Mouse (Mus musculus): ENCODE measurements around the gene Atp7a. TPM values are rescaled to one million over a fixed set of nuclear protein-coding genes. Genes with fewer than 3 reads are reported as not detected.

Gene Atp7a
- polyA plus RNA-seq, 1 experiment from 2014 or later: 21.2 TPM

DNA sequence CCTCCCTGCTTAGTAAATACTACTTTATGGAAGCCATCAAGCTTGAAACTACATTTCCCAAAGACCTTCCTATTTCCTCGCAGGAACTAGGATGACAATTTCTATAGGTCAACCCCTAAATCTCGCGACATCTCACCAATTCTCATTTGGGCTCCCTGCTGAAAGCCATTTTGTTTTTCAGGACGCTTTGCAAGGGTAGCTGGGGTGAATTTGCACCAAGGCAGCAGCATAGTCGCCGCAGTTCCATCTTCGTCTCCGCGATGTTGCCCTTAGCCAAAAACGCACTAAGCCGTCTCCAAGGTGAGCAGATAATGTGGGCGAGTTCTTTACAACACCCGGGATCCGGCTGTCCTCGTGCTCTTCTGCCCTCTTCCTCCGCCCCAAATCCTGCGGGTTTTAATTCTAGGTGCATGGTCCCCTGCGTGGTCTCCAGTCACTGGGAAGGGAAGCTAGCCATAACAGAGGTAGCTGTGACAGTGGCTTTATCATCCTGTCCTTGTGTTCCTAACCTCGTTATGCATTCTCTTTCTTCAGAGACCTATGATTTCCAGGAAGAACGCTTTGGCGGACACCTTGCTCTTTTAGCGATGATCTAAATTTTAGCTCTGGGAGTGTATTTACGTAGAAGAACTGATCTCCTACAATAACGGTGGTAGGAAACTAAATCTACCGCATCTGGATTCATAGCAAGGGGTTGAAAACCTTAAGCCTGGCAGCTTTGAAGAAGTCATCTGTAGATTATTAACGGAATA lies 11.3 kb upstream of the Atp7a start, which contains the start of gene Cox7b:
Cox7b (plus strand) TSS at position 130 of the 752 bp plus-strand sequence.
- peak within 1 kb of the TSS; percentile 52 for H3K4me2 ChIP-seq (ENCODE audit: low read length)
- 14% methylated on average over 26 of the region's 26 CpGs for WGBS
- DNase-seq: peak; percentile 94
- H3K4me3 ChIP-seq (replicated peaks; ENCODE audit: low read depth, low read length): peak within 1 kb of the TSS; percentile 54
- H3K27me3 ChIP-seq (ENCODE audit: control insufficient read depth, insufficient read depth, low read length): no peaks in the 10 kb centered on the region
- H3K9me3 ChIP-seq (ENCODE audit: control insufficient read depth, low read length): no peaks in the 10 kb centered on the region
- peak within 1 kb of the TSS; percentile 82 for H3K27ac ChIP-seq (replicated peaks; ENCODE audit: low read depth, low read length)
- no peaks in the 10 kb centered on the region for H3K4me1 ChIP-seq (ENCODE audit: control insufficient read depth, insufficient read depth, low read length)
- H3K36me3 ChIP-seq (ENCODE audit: control insufficient read depth, insufficient read depth, low read length): peaks cover 8% of the 10 kb centered on the region; the same call in 1 of the 2 replicates
- H3K9ac ChIP-seq (replicated peaks; ENCODE audit: low read length): peak within 1 kb of the TSS; percentile 63
- ATAC-seq (ENCODE audit: low FRiP score, low TSS enrichment): peak; percentile 32

DNA sequence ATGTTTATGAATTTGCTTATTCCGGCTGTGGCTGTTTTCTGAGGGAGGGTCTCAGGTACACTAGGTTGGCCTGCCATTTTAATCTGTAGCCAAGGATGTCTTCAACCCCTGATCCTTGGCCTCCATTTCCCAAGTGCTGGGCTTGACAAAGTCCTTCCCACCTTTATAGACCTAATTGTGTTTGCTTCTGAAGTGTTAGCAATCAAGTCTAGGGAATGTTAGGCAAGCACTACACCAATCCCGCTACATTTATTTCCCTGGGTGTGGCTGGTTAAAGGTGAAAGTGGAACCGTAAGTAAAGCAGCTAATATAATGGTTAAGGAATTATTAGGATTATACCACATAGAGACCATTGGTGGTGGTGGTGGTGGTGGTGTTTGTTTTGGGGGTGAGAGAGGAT lies 10.0 kb upstream of the Atp7a start:
- no peak for DNase-seq

DNA sequence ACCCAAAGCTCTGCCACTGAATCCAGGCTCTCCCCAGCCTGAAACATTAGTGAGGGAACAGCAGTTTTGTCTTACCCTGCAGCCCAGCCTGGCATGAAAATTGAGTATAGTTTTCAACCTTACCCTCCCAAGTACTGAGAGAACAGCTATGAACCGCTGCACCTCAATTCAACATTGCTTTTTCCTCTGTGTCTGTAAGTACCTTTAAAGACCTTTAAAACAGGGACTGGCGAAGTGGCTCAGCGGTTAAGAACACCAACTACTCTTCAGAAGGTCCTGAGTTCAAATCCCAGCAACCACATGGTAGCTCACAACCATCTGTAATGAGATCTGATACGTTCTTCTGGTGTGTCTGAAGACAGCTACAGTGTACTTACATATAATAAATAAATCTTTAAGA lies 9.6 kb upstream of the Atp7a start:
- Histone ChIP-seq H3K36me3 (ENCODE audit: control insufficient read depth, insufficient read depth, low read length) (peaks cover 8% of the 10 kb centered on the region; the same call in 1 of the 2 replicates), H3K4me2 (ENCODE audit: low read length) (no peak overlapping the region; the same call in 1 of the 2 replicates), H3K27me3 (ENCODE audit: control insufficient read depth, insufficient read depth, low read length) (no peaks in the 10 kb centered on the region), H3K9ac (replicated peaks; ENCODE audit: low read length) (no peak overlapping the region), H3K27ac (replicated peaks; ENCODE audit: low read depth, low read length) (no peak overlapping the region), H3K9me3 (ENCODE audit: control insufficient read depth, low read length) (no peaks in the 10 kb centered on the region), H3K4me1 (ENCODE audit: control insufficient read depth, insufficient read depth, low read length) (no peaks in the 10 kb centered on the region), H3K4me3 (replicated peaks; ENCODE audit: low read depth, low read length) (no peak overlapping the region)
- ATAC-seq (ENCODE audit: low FRiP score, low TSS enrichment) (no peak), DNase-seq (no peak)
- WGBS: 92% methylated on average over 4 of the region's 4 CpGs

More for the DNA sequence above, 10.0 kb upstream of the Atp7a start:
- no peak overlapping the region for H3K27ac ChIP-seq (replicated peaks; ENCODE audit: low read depth, low read length)
- ATAC-seq (ENCODE audit: low FRiP score, low TSS enrichment): no peak
- H3K4me2 ChIP-seq (ENCODE audit: low read length): peak overlapping the region; percentile 52
- no peaks in the 10 kb centered on the region for H3K27me3 ChIP-seq (ENCODE audit: control insufficient read depth, insufficient read depth, low read length)
- no peak overlapping the region for H3K4me3 ChIP-seq (replicated peaks; ENCODE audit: low read depth, low read length)
- H3K9ac ChIP-seq (replicated peaks; ENCODE audit: low read length): no peak overlapping the region
- H3K4me1 ChIP-seq (ENCODE audit: control insufficient read depth, insufficient read depth, low read length): no peaks in the 10 kb centered on the region
- WGBS: 92% methylated on average over 3 of the region's 3 CpGs
- no peaks in the 10 kb centered on the region for H3K9me3 ChIP-seq (ENCODE audit: control insufficient read depth, low read length)
- peaks cover 8% of the 10 kb centered on the region; the same call in 1 of the 2 replicates for H3K36me3 ChIP-seq (ENCODE audit: control insufficient read depth, insufficient read depth, low read length)

DNA sequence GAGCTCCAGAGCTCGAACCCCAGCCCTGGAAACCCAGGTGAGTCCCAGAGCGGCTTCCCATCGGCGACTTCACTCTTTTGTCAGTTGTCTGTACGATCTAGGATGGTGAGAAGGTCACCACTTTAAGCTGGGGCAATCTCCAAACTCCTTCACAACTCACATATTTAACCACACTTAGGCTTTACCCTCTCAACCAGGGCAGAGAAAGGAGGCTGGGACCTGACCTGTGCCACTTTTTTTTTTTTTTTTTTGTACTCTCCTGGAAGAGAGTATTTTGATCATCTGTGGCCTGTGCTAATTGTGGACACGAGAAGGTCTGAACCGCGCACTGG lies 233 bp downstream of the Atp7a start:
- Histone ChIP-seq H3K9ac (replicated peaks; ENCODE audit: low read length) (peak overlapping the region; percentile 54), H3K27me3 (ENCODE audit: control insufficient read depth, insufficient read depth, low read length) (no peaks in the 10 kb centered on the region), H3K36me3 (ENCODE audit: control insufficient read depth, insufficient read depth, low read length) (no peaks in the 10 kb centered on the region), H3K27ac (replicated peaks; ENCODE audit: low read depth, low read length) (peak overlapping the region; percentile 68; the same call in 1 of the 2 replicates), H3K4me1 (ENCODE audit: control insufficient read depth, insufficient read depth, low read length) (0 out of 2 replicates have a peak, but pooled peaks cover 8% of the 10 kb centered on the region), H3K9me3 (ENCODE audit: control insufficient read depth, low read length) (no peaks in the 10 kb centered on the region), H3K4me2 (ENCODE audit: low read length) (peak overlapping the region; percentile 60), H3K4me3 (replicated peaks; ENCODE audit: low read depth, low read length) (peak overlapping the region; percentile 51)
- DNase-seq (no peak), ATAC-seq (ENCODE audit: low FRiP score, low TSS enrichment) (peak; percentile 28)
- 14% methylated on average over 8 of the region's 8 CpGs for WGBS

DNA sequence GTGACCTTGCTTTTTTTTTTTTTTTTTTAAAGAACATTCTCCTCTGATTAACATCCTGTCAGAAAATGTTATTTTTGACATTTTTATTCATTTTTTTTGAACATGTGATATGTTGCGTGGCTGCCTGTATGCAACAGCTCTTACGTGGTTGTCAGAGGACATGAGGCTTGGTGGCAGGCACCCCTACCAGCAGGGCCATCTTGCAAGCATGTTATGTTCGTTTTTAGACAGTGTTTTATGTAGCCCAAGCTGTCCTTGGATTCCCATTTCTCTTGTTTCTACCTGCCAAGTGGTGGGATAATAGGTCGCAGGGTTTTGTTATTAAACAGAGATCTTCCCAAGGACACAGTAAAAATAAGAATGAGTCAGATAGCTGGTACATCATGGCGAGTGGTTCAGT lies 3.1 kb downstream of the Atp7a start:
- no peaks in the 10 kb centered on the region for H3K9me3 ChIP-seq (ENCODE audit: control insufficient read depth, low read length)
- H3K36me3 ChIP-seq (ENCODE audit: control insufficient read depth, insufficient read depth, low read length): no peaks in the 10 kb centered on the region
- 0 out of 2 replicates have a peak, but pooled peaks cover 8% of the 10 kb centered on the region for H3K4me1 ChIP-seq (ENCODE audit: control insufficient read depth, insufficient read depth, low read length)
- 77% methylated on average over 5 of the region's 5 CpGs for WGBS
- no peak overlapping the region for H3K4me2 ChIP-seq (ENCODE audit: low read length)
- DNase-seq (no peak), ATAC-seq (ENCODE audit: low FRiP score, low TSS enrichment) (no peak)
- no peak overlapping the region for H3K27ac ChIP-seq (replicated peaks; ENCODE audit: low read depth, low read length)
- no peaks in the 10 kb centered on the region for H3K27me3 ChIP-seq (ENCODE audit: control insufficient read depth, insufficient read depth, low read length)
- no peak overlapping the region for H3K4me3 ChIP-seq (replicated peaks; ENCODE audit: low read depth, low read length)
- no peak overlapping the region for H3K9ac ChIP-seq (replicated peaks; ENCODE audit: low read length)

DNA sequence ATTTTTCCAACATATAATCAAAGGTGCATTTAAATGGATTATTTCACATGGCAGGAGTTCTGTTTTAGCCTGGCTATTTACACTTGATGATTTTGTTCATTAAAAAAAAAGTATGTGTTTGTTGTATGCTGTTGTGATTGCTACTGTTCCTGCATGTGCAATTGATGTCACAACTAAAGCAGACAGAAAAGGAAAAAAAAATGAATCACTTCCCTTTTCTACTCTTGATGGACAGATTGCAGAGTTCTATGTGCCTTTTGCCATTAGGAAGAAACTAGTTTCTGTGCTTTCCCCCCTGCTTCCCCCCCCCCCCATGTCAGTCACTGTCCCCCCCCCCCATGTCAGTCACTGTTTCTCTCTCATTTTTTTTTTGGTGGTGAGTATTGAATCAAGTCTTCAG lies 4.0 kb downstream of the Atp7a start:
- Histone ChIP-seq H3K27me3 (ENCODE audit: control insufficient read depth, insufficient read depth, low read length) (no peaks in the 10 kb centered on the region), H3K4me2 (ENCODE audit: low read length) (no peak overlapping the region), H3K27ac (replicated peaks; ENCODE audit: low read depth, low read length) (no peak overlapping the region), H3K9me3 (ENCODE audit: control insufficient read depth, low read length) (no peaks in the 10 kb centered on the region), H3K9ac (replicated peaks; ENCODE audit: low read length) (no peak overlapping the region), H3K36me3 (ENCODE audit: control insufficient read depth, insufficient read depth, low read length) (no peaks in the 10 kb centered on the region), H3K4me3 (replicated peaks; ENCODE audit: low read depth, low read length) (no peak overlapping the region), H3K4me1 (ENCODE audit: control insufficient read depth, insufficient read depth, low read length) (0 out of 2 replicates have a peak, but pooled peaks cover 8% of the 10 kb centered on the region)
- no peak for ATAC-seq (ENCODE audit: low FRiP score, low TSS enrichment)
- DNase-seq: no peak

DNA sequence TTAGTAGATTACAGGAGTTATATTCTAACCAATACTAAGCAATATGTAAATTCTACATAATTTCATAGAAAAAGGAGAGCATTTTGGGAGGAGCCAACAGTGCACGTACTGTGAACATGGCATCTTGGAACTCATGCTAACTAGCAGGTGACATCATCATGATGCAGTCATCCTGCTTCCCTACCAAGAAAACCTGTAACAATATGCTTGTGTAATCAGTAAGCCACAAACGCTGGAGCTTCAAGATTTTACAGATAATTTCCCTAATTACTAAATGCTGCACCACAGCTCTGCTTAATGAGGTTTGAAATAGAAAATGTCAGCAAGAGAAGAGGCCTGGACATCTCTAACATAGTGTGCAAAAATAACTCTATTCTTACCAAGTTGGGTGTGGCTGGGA lies 8.7 kb downstream of the Atp7a start:
- no peak overlapping the region for H3K4me3 ChIP-seq (replicated peaks; ENCODE audit: low read depth, low read length)
- DNase-seq (no peak), ATAC-seq (ENCODE audit: low FRiP score, low TSS enrichment) (no peak)
- H3K27me3 ChIP-seq (ENCODE audit: control insufficient read depth, insufficient read depth, low read length): no peaks in the 10 kb centered on the region
- no peak overlapping the region for H3K9ac ChIP-seq (replicated peaks; ENCODE audit: low read length)
- H3K9me3 ChIP-seq (ENCODE audit: control insufficient read depth, low read length): no peaks in the 10 kb centered on the region
- no peaks in the 10 kb centered on the region for H3K36me3 ChIP-seq (ENCODE audit: control insufficient read depth, insufficient read depth, low read length)
- H3K4me1 ChIP-seq (ENCODE audit: control insufficient read depth, insufficient read depth, low read length): no peaks in the 10 kb centered on the region
- H3K27ac ChIP-seq (replicated peaks; ENCODE audit: low read depth, low read length): no peak overlapping the region
- no peak overlapping the region for H3K4me2 ChIP-seq (ENCODE audit: low read length)
- 78% methylated on average over 2 of the region's 2 CpGs for WGBS

DNA sequence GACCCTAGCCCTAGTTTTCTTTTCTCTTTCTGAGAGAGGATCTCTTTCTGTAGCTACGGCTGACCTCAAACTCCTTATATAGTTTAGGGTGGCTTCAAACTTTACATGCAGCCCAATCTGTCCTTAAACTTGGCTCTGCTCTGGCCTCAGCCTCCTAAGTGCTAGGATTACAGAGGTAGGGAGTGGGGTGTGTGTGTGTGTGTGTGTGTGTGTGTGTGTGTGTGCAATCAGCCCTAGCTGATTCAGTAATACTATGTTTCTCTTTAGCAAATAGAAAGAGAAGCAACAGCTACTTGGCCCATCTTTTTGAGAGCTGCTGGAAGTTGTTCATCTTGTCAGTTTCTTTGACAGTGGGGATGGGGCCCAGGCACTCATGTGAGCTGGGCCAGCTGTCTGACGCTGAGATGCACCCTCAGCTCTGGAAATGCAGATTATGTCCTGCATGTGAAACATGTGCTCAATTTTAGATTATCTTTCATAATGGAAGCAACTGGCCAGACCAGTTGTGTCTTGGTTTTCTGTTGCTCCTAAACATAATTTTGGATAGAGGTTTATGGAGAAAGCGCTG lies 10.2 kb downstream of the Atp7a start:
- no peak overlapping the region for H3K9ac ChIP-seq (replicated peaks; ENCODE audit: low read length)
- H3K4me3 ChIP-seq (replicated peaks; ENCODE audit: low read depth, low read length): no peak overlapping the region
- ATAC-seq (ENCODE audit: low FRiP score, low TSS enrichment) (no peak), DNase-seq (no peak)
- no peaks in the 10 kb centered on the region for H3K36me3 ChIP-seq (ENCODE audit: control insufficient read depth, insufficient read depth, low read length)
- H3K9me3 ChIP-seq (ENCODE audit: control insufficient read depth, low read length): no peaks in the 10 kb centered on the region
- H3K27ac ChIP-seq (replicated peaks; ENCODE audit: low read depth, low read length): no peak overlapping the region
- H3K27me3 ChIP-seq (ENCODE audit: control insufficient read depth, insufficient read depth, low read length): no peaks in the 10 kb centered on the region
- no peak overlapping the region for H3K4me2 ChIP-seq (ENCODE audit: low read length)
- 84% methylated on average over 3 of the region's 3 CpGs for WGBS
- H3K4me1 ChIP-seq (ENCODE audit: control insufficient read depth, insufficient read depth, low read length): no peaks in the 10 kb centered on the region

Measured in midbrain, embryonic 14.5 days (tissue).